Mouse (Mus musculus) thymus, adult 2 months (tissue): ENCODE results near the gene N4bp3. TPM values are rescaled to one million over a fixed set of nuclear protein-coding genes. Genes with fewer than 3 reads are reported as not detected.

ENCODE experiments used
- DNase-seq: peaks from one replicate; pipeline ENCODE4 v3.0.0; 2021
- H3K27ac ChIP-seq: fragments of 200-500 bp; 2 replicates; pipeline ENCODE4 v1.5.1; 2012; ENCODE audit warnings: low read length, control low read depth; ENCODE audit not compliant: control insufficient read depth, insufficient read depth
- H3K27me3 ChIP-seq: fragments of 200-500 bp; 2 replicates; pipeline ENCODE4 v1.6.1; 2012; ENCODE audit warnings: mild to moderate bottlenecking, low read length, moderate library complexity, mixed read lengths; ENCODE audit not compliant: control insufficient read depth, insufficient read depth
- H3K36me3 ChIP-seq: fragments of 200-500 bp; 2 replicates; pipeline ENCODE4 v1.6.1; 2012; ENCODE audit warnings: mild to moderate bottlenecking, low read length, moderate library complexity; ENCODE audit not compliant: control insufficient read depth, insufficient read depth
- H3K4me1 ChIP-seq: fragments of 200-500 bp; replicated peaks from 2 replicates; pipeline ENCODE4 v1.6.1; 2012; ENCODE audit warnings: low read length; ENCODE audit not compliant: control insufficient read depth, insufficient read depth
- H3K4me3 ChIP-seq: fragments of 200-500 bp; 2 replicates; pipeline ENCODE4 v1.5.1; 2012; ENCODE audit warnings: mild to moderate bottlenecking, low read length, control low read depth, moderate library complexity; ENCODE audit not compliant: control insufficient read depth, insufficient read depth
- CTCF ChIP-seq: fragments of 200-500 bp; IDR thresholded peaks from 2 replicates; pipeline ENCODE4 v1.5.1; 2012; ENCODE audit warnings: mild to moderate bottlenecking, control low read depth, low read length, moderate library complexity, borderline replicate concordance; ENCODE audit not compliant: control insufficient read depth, poor library complexity, insufficient read depth; ENCODE audit errors: extremely low read depth
- POLR2A ChIP-seq: fragments of 200-500 bp; IDR thresholded peaks from 2 replicates; pipeline ENCODE4 v1.6.1; 2012; ENCODE audit warnings: mild to moderate bottlenecking, low read length, control low read depth, moderate library complexity; ENCODE audit not compliant: control insufficient read depth, poor library complexity, insufficient read depth; ENCODE audit errors: extremely low read depth
- whole genome bisulfite sequencing: fragments of 180-500 bp; shearing (Covaris S2); methylation state at CpG from one replicate; pipeline ENCODE4 v1.1.7; 2018; 5-methylcytosine and 5-hydroxymethylcytosine counted together
- polyA plus RNA-seq: library from polyadenylated mRNA; depleted of rRNA; stranded (reverse); fragments of >200 nt; gene quantifications from 2 replicates; pipeline ENCODE4 v1.2.3, GENCODE M21; 2012

Gene N4bp3
- polyA plus RNA-seq, 1 experiment, result 22.7 TPM

GRCm38 (mm10) chr11:51605602-51606446 is 44.8 kb downstream of the N4bp3 start:
- peak; percentile 90 for TF ChIP-seq POLR2A
- TF ChIP-seq CTCF, result peak; percentile 66; the same call in 1 of the 2 replicates
- peak; percentile 86 for DNase-seq
- Histone ChIP-seq H3K4me3 (peak overlapping the region; percentile 64), H3K27ac (peak overlapping the region; percentile 15), H3K4me1 (peaks cover 13% of the 10 kb centered on the region), H3K27me3 (no peaks in the 10 kb centered on the region), H3K36me3 (peaks cover 45% of the 10 kb centered on the region)
- under 1% methylated on average over 81 of the region's 81 CpGs for whole genome bisulfite sequencing

GRCm38 (mm10) chr11:51602253-51602652 is 48.4 kb downstream of the N4bp3 start:
- Histone ChIP-seq H3K36me3 (peaks cover 81% of the 10 kb centered on the region), H3K27me3 (no peaks in the 10 kb centered on the region), H3K4me3 (no peak overlapping the region), H3K27ac (no peak overlapping the region), H3K4me1 (peaks cover 2% of the 10 kb centered on the region)
- WGBS, result 97% methylated on average over 3 of the region's 3 CpGs
- TF ChIP-seq POLR2A, result no peak
- no peak for TF ChIP-seq CTCF
- DNase-seq, result no peak

GRCm38 (mm10) chr11:51597553-51597952 is 53.1 kb downstream of the N4bp3 start:
- Histone ChIP-seq H3K36me3 (peaks cover 91% of the 10 kb centered on the region), H3K4me3 (no peak overlapping the region), H3K27ac (no peak overlapping the region), H3K4me1 (no peaks in the 10 kb centered on the region), H3K27me3 (no peaks in the 10 kb centered on the region)
- WGBS, result 96% methylated on average over 2 of the region's 2 CpGs
- no peak for DNase-seq
- TF ChIP-seq CTCF (no peak), POLR2A (no peak)

GRCm38 (mm10) chr11:51595459-51596083 is 55.1 kb downstream of the N4bp3 start:
- DNase-seq, result no peak
- Histone ChIP-seq H3K4me3 (no peak overlapping the region), H3K4me1 (no peaks in the 10 kb centered on the region), H3K27ac (no peak overlapping the region), H3K36me3 (peaks cover 91% of the 10 kb centered on the region), H3K27me3 (no peaks in the 10 kb centered on the region)
- TF ChIP-seq POLR2A (no peak), CTCF (no peak)
- WGBS, result 100% methylated on average over 1 of the region's 1 CpGs

- WGBS, result 74% methylated on average over 3 of the region's 3 CpGs
- TF ChIP-seq POLR2A, result no peak
- TF ChIP-seq CTCF, result no peak
- no peak for DNase-seq
- peaks cover 84% of the 10 kb centered on the region for H3K36me3 ChIP-seq
- no peak overlapping the region for H3K27ac ChIP-seq
- H3K27me3 ChIP-seq, result no peaks in the 10 kb centered on the region
- no peak overlapping the region for H3K4me3 ChIP-seq
- no peaks in the 10 kb centered on the region for H3K4me1 ChIP-seq
Measured at GRCm38 (mm10) chr11:51594715-51595350, 55.8 kb downstream of the N4bp3 start.

GRCm38 (mm10) chr11:51593849-51594248 is 56.8 kb downstream of the N4bp3 start:
- Histone ChIP-seq H3K4me1 (no peaks in the 10 kb centered on the region), H3K4me3 (no peak overlapping the region), H3K36me3 (peaks cover 74% of the 10 kb centered on the region), H3K27ac (no peak overlapping the region), H3K27me3 (no peaks in the 10 kb centered on the region)
- no peak for DNase-seq
- 98% methylated on average over 6 of the region's 6 CpGs for WGBS
- TF ChIP-seq CTCF (no peak), POLR2A (no peak)
